Mouse (Mus musculus) embryonic facial prominence, embryonic 10.5 days (tissue): ENCODE results near the gene Zfp362. TPM values are rescaled to one million over a fixed set of nuclear protein-coding genes. Genes with fewer than 3 reads are reported as not detected.

Experiments
- DNase-seq: peaks from one replicate; pipeline ENCODE4 v3.0.0-alpha.2; 2017; ENCODE audit warnings: low spot score
- H3K27ac ChIP-seq: fragments of 300-500 bp; sonication (generic); replicated peaks from 2 replicates; pipeline ENCODE4 v1.5.1; 2016; ENCODE audit warnings: mild to moderate bottlenecking
- H3K27me3 ChIP-seq: fragments of 300-500 bp; sonication (generic); replicated peaks from 2 replicates; pipeline ENCODE4 v1.6.1; 2016; ENCODE audit warnings: low read depth, mild to moderate bottlenecking; ENCODE audit not compliant: poor library complexity, severe bottlenecking
- H3K36me3 ChIP-seq: fragments of 300-500 bp; sonication (generic); replicated peaks from 2 replicates; pipeline ENCODE4 v1.6.1; 2016; ENCODE audit warnings: mild to moderate bottlenecking, moderate library complexity
- H3K4me1 ChIP-seq: fragments of 300-500 bp; sonication (generic); 2 replicates; pipeline ENCODE4 v1.6.1; 2016
- H3K4me3 ChIP-seq: fragments of 300-500 bp; sonication (generic); 2 replicates; pipeline ENCODE4 v1.5.1; 2016; ENCODE audit warnings: mild to moderate bottlenecking, moderate library complexity
- H3K9me3 ChIP-seq: fragments of 300-500 bp; sonication (generic); 2 replicates; pipeline ENCODE4 v1.6.1; 2016; ENCODE audit warnings: mild to moderate bottlenecking
- WGBS: fragments of 180-500 bp; shearing (Covaris S2); methylation state at CpG from one replicate; pipeline ENCODE4 v1.1.7; 2016; 5-methylcytosine and 5-hydroxymethylcytosine counted together
- polyA plus RNA-seq: library from polyadenylated mRNA; unstranded; fragments of >200 nt; fragmentation: Nextera tagmentation; extraction: Ambion mirVana; gene quantifications from 2 replicates; pipeline ENCODE4 v1.2.1, GENCODE M21; 2016

The Zfp362 gene
- polyA plus RNA-seq, 1 experiment from 2014 or later = 38.7 TPM

DNA sequence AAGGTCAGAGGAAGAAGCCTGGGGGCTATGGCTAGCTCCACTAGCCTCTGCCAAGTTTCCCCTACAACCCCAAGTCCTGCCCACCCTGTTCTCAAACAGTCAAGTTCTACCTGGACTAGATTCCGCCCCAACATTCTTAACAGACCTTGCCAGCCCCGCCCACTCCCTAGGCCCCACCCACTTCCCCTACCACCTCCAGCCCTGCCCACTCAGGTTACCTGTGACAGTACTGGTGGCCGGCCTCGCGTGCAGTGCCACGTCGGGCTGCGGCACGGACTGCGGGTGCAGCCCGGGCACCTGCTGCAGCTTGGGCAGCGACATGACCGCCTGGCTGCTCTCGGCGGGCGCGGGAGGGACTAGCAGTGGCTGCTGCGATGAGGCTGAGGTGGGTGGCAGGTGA is 16.2 kb downstream of the Zfp362 start:
- H3K27me3 ChIP-seq = no peaks in the 10 kb centered on the region
- H3K4me3 ChIP-seq = peak overlapping the region; percentile 33
- H3K36me3 ChIP-seq = peaks cover 100% of the 10 kb centered on the region
- H3K9me3 ChIP-seq = no peaks in the 10 kb centered on the region
- H3K4me1 ChIP-seq = peaks cover 52% of the 10 kb centered on the region
- DNase-seq = no peak
- no peak overlapping the region for H3K27ac ChIP-seq
- 37% methylated on average over 18 of the region's 18 CpGs for WGBS

GRCm38 (mm10) chr4:128788108-128788507 is 17.7 kb downstream of the Zfp362 start:
- no peak overlapping the region for H3K27ac ChIP-seq
- no peaks in the 10 kb centered on the region for H3K27me3 ChIP-seq
- no peaks in the 10 kb centered on the region for H3K9me3 ChIP-seq
- H3K4me3 ChIP-seq = no peak overlapping the region
- peaks cover 39% of the 10 kb centered on the region for H3K4me1 ChIP-seq
- peaks cover 100% of the 10 kb centered on the region for H3K36me3 ChIP-seq
- no peak for DNase-seq
- 95% methylated on average over 4 of the region's 4 CpGs for WGBS

GRCm38 (mm10) chr4:128787023-128787939 is 18.6 kb downstream of the Zfp362 start:
- no peaks in the 10 kb centered on the region for H3K27me3 ChIP-seq
- 93% methylated on average over 24 of the region's 24 CpGs for WGBS
- H3K36me3 ChIP-seq = peaks cover 100% of the 10 kb centered on the region
- no peaks in the 10 kb centered on the region for H3K9me3 ChIP-seq
- no peak overlapping the region for H3K4me3 ChIP-seq
- peaks cover 30% of the 10 kb centered on the region for H3K4me1 ChIP-seq
- H3K27ac ChIP-seq = no peak overlapping the region
- no peak for DNase-seq

- no peak for DNase-seq
- 94% methylated on average over 11 of the region's 11 CpGs for WGBS
- peaks cover 18% of the 10 kb centered on the region for H3K4me1 ChIP-seq
- no peak overlapping the region for H3K4me3 ChIP-seq
- H3K27ac ChIP-seq = no peak overlapping the region
- no peaks in the 10 kb centered on the region for H3K9me3 ChIP-seq
- no peaks in the 10 kb centered on the region for H3K27me3 ChIP-seq
- H3K36me3 ChIP-seq = peaks cover 100% of the 10 kb centered on the region
Observed at GRCm38 (mm10) chr4:128785921-128786654, 19.8 kb downstream of the Zfp362 start.

DNA sequence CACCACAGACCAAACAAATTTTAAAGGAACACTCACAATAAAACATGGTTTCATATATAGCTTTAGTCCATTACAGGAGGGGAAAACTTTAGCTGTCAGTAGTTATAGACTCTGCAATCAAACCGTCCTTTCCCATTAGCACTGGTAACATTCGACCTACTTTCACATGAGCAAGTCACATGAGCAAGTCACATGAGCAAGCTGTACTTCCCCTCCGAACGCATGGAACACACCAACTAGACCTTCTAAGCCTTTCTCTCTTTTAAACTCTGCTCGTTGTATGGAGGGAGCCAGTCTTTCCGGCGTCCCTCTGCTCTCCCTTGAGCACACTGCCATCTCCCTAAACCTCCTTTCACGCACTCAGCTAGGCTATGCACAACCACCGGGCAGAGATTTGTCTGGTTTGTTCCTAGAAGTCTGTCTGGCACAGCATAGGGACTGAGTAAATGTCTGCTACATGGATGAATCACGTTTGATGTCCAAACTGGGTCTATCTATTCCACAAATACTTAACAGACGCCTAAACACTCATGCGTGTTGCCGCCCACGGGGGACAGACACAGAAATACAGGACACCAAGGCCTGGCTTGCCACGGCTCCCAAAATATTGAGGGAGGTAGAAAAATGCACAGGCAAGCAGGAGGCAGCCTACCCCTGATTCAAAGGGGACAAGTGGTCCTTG is 20.8 kb downstream of the Zfp362 start:
- WGBS = 92% methylated on average over 15 of the region's 15 CpGs
- Histone ChIP-seq H3K36me3 (peaks cover 100% of the 10 kb centered on the region), H3K4me3 (no peak overlapping the region), H3K9me3 (no peaks in the 10 kb centered on the region), H3K27me3 (no peaks in the 10 kb centered on the region), H3K4me1 (peaks cover 8% of the 10 kb centered on the region), H3K27ac (no peak overlapping the region)
- DNase-seq = no peak

- Histone ChIP-seq H3K9me3 (no peaks in the 10 kb centered on the region), H3K36me3 (peaks cover 100% of the 10 kb centered on the region), H3K27ac (no peak overlapping the region), H3K4me1 (no peaks in the 10 kb centered on the region), H3K27me3 (no peaks in the 10 kb centered on the region), H3K4me3 (no peak overlapping the region)
- 89% methylated on average over 4 of the region's 4 CpGs for whole genome bisulfite sequencing
- DNase-seq = no peak
Observed at GRCm38 (mm10) chr4:128782645-128783044, 23.2 kb downstream of the Zfp362 start.

- peaks cover 4% of the 10 kb centered on the region for H3K4me1 ChIP-seq
- H3K9me3 ChIP-seq = no peaks in the 10 kb centered on the region
- no peak for DNase-seq
- WGBS = 92% methylated on average over 7 of the region's 7 CpGs
- no peak overlapping the region for H3K27ac ChIP-seq
- H3K27me3 ChIP-seq = no peaks in the 10 kb centered on the region
- H3K4me3 ChIP-seq = no peak overlapping the region
- H3K36me3 ChIP-seq = peaks cover 100% of the 10 kb centered on the region
Observed at GRCm38 (mm10) chr4:128782037-128782436, 23.8 kb downstream of the Zfp362 start.

DNA sequence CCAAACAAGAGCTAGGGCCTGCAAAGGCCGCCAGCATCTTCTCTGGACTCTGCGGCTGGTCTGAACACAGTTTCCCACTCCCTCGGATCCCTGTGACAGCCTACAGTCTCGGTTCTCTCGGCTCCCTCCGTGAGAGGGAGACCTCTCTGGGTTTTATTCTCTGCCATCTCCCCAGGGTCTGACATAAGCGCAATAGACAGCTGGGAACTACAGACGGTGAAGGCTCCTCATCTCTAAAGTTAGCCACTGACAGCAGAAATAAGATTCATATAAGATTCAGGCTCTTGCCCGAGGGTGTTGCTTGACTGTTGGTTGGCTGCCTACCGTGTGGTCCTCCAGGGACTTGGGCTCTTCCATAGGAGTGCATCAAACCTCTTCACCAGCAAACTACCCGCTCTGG is 28.3 kb downstream of the Zfp362 start:
- Histone ChIP-seq H3K27ac (no peak overlapping the region; the same call in 1 of the 2 replicates), H3K4me3 (no peak overlapping the region), H3K4me1 (peaks cover 8% of the 10 kb centered on the region), H3K36me3 (peaks cover 100% of the 10 kb centered on the region), H3K9me3 (no peaks in the 10 kb centered on the region), H3K27me3 (no peaks in the 10 kb centered on the region)
- WGBS = 85% methylated on average over 11 of the region's 11 CpGs
- no peak for DNase-seq

DNA sequence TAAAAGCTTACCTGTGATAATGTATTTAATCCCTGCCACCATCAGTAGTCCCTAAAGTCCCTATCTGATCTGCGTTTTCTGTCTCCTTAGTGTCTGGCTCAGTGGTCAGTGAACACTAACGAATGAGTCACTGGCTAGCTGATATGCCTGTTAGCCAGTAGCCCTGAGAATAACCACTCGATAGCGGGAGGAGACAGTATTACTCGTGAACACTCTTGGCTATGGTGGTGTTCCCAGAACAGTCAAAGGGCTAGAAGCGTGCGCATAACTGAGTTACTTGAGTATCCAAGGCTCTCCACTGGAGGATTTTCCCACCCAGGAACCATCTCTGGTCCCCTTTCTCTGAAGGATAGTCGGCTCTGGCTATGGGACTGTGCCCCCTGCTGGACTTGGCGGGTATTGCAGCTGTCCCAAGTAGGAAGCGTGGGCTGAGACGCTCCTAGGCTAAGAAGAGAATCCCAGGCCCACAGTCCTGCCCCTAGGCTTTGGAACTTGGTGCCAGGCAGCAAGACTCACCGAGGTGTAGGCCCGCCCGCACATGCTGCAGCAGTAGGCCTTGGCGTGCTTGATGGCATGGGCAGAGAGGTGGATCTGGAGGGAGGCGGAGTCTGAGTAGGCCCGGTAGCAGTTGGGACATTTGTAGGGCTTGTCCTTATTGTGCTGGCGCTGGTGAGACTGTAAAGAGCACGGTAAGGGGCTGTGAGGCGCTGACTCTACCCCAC is 29.1 kb downstream of the Zfp362 start:
- no peaks in the 10 kb centered on the region for H3K9me3 ChIP-seq
- H3K27ac ChIP-seq = no peak overlapping the region
- no peak overlapping the region for H3K4me3 ChIP-seq
- peak; percentile 82 for DNase-seq
- peaks cover 8% of the 10 kb centered on the region for H3K4me1 ChIP-seq
- H3K27me3 ChIP-seq = no peaks in the 10 kb centered on the region
- H3K36me3 ChIP-seq = peaks cover 100% of the 10 kb centered on the region
- 47% methylated on average over 20 of the region's 20 CpGs for WGBS

DNA sequence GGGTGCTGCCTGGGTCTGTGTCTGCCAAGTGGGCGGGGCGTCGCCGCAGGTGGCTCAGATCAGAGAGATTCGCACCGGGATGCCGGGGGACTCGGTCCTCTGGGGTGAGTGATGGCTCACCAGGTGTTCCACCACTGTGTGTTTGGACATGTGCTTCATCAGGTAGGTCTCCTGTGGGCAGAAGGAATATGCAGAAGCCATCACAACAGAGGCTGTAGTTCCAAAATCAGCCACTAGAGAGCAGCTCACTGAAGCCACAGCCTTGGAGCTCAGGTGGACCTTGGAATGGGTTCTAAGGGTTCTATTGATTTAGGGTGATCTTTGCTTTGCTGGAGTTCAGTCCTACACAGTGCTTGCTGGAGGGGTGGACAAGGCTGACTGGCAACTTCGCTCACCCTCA is 31.4 kb downstream of the Zfp362 start:
- Histone ChIP-seq H3K27ac (no peak overlapping the region), H3K4me1 (peaks cover 25% of the 10 kb centered on the region), H3K9me3 (no peaks in the 10 kb centered on the region), H3K36me3 (peaks cover 83% of the 10 kb centered on the region), H3K27me3 (no peaks in the 10 kb centered on the region), H3K4me3 (no peak overlapping the region)
- 93% methylated on average over 9 of the region's 9 CpGs for whole genome bisulfite sequencing
- DNase-seq = peak; percentile 40

- no peaks in the 10 kb centered on the region for H3K9me3 ChIP-seq
- no peak for DNase-seq
- peaks cover 29% of the 10 kb centered on the region for H3K4me1 ChIP-seq
- no peak overlapping the region for H3K4me3 ChIP-seq
- 92% methylated on average over 11 of the region's 11 CpGs for WGBS
- no peaks in the 10 kb centered on the region for H3K27me3 ChIP-seq
- H3K27ac ChIP-seq = no peak overlapping the region
- H3K36me3 ChIP-seq = peaks cover 77% of the 10 kb centered on the region
Observed at GRCm38 (mm10) chr4:128773820-128774219, 32.0 kb downstream of the Zfp362 start.

- Histone ChIP-seq H3K27me3 (no peaks in the 10 kb centered on the region), H3K27ac (no peak overlapping the region), H3K9me3 (no peaks in the 10 kb centered on the region), H3K4me1 (peaks cover 25% of the 10 kb centered on the region), H3K36me3 (peaks cover 45% of the 10 kb centered on the region), H3K4me3 (no peak overlapping the region)
- WGBS = 84% methylated on average over 5 of the region's 5 CpGs
- DNase-seq = no peak
Observed at GRCm38 (mm10) chr4:128770698-128771097, 35.1 kb downstream of the Zfp362 start.
